Mouse (Mus musculus) E14TG2a.4 (cell line): Measurements from ENCODE around the gene Ephb2.

Source experiments
- CTCF ChIP-seq: conservative IDR thresholded peaks from 2 replicates; pipeline ENCODE4 v1.5.1; 2014; ENCODE audit warnings: low read length
- NANOG ChIP-seq: IDR thresholded peaks from 2 replicates; pipeline ENCODE4 v1.6.1; 2014; ENCODE audit warnings: borderline replicate concordance, low read length, mixed read lengths
- POU5F1 ChIP-seq: IDR thresholded peaks from 2 replicates; pipeline ENCODE4 v1.6.1; 2014; ENCODE audit warnings: low read length, borderline replicate concordance

DNA sequence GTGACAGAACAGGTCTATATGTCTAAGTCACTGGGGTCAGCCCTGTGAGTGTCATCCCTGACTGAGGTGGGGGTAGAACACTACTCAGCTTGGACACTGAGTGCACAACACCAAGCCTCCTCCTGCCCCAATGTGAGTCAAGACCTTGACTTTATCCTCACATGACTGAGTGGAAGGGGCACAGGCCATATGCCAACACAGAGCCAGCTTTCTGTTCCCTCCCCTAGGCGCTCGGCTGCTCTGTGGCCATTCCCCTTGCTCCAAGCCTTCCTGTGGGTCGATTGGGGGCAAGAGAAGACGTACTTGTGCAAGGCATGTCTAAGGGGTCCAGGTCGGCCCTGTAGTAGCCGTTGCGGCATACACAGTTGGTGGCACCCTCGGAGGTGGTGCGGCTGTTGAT lies 140.1 kb downstream of the Ephb2 start:
- no peak for TF ChIP-seq CTCF
- no peak for TF ChIP-seq POU5F1
- TF ChIP-seq NANOG, result no peak
